Mouse (Mus musculus) liver, embryonic 14.5 days (tissue): ENCODE measurements around the gene Spata2l.

ENCODE experiments used
- CTCF ChIP-seq: IDR thresholded peaks from 2 replicates; pipeline ENCODE4 v1.5.1; 2016; ENCODE audit warnings: antibody characterized with exemption, low read depth, control low read depth
- EP300 ChIP-seq: IDR thresholded peaks from 2 replicates; pipeline ENCODE4 v1.6.1; 2016; ENCODE audit warnings: antibody characterized with exemption, low read depth

DNA sequence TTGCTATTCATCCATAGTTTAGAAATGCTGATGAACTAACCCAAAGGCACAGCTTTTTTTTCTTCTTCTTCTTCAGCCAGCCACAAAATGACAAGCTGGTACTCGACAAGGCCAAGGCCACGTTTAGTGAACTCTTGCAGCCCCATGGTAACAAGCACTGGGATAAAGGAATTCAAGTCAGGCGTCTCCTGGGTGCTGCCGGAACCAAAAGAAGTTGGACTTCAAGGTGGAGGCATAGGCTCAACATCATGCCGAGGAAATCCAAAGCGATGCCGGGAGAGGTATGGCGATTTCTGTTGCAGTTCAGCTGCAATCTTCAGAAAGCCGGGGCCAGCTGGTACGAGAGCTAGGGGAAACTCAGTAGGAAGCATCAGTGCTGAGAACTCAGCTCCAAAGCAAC, 3.4 kb upstream of the Spata2l start:
- TF ChIP-seq CTCF (no peak), EP300 (no peak)
